In genomic region chr1:105012616-105013015, GRCm38 (mm10) we compare ENCODE assay signal across 29 mouse cellular contexts.
DNase-seq lines count a peak whose midpoint lies in the region; ATAC-seq and TF ChIP-seq lines count a peak whose summit lies in the region.
"Had no signal": no experiment of that assay in that cellular context is flagged by ENCODE, and none has a peak within 500 bp of the region (broad histone marks: within the 10 kb centered on the region; RNA-seq: fewer than 3 reads in every experiment).

No protein-coding gene starts in this region.

- H3K9me3 ChIP-seq in hindbrain, embryonic 14.5 days (ENCODE audit: control insufficient read depth, low read length), result no peaks in the 10 kb centered on the region
- no peaks in the 10 kb centered on the region for H3K9me3 ChIP-seq in hindbrain, embryonic 10.5 days
- H3K9me3 ChIP-seq: embryonic facial prominence, embryonic 12.5 days; heart, embryonic 13.5 days; liver, embryonic 12.5 days; megakaryocyte, embryonic 14.5 days; stomach, embryonic 15.5 days had no signal

- WGBS in cerebellum, adult 2 months, result 48% methylated on average over 2 of the region's 2 CpGs
- WGBS in hindbrain, embryonic 14.5 days, result 4% methylated on average over 2 of the region's 2 CpGs
- WGBS in hindbrain, embryonic 10.5 days, result 9% methylated on average over 2 of the region's 2 CpGs

- no peaks in the 10 kb centered on the region for H3K4me1 ChIP-seq in cerebellum, adult 2 months (ENCODE audit: control insufficient read depth, insufficient read depth, low read length)
- H3K4me1 ChIP-seq in hindbrain, embryonic 14.5 days (replicated peaks; ENCODE audit: control insufficient read depth, insufficient read depth, low read length), result no peaks in the 10 kb centered on the region
- H3K4me1 ChIP-seq in hindbrain, embryonic 10.5 days (replicated peaks), result peaks cover 14% of the 10 kb centered on the region
- H3K4me1 ChIP-seq: embryonic facial prominence, embryonic 12.5 days; heart, embryonic 13.5 days; liver, embryonic 12.5 days; megakaryocyte, embryonic 14.5 days; stomach, embryonic 15.5 days had no signal

- peak; percentile 0 for DNase-seq in cerebellum, adult 9-10 months
- DNase-seq in cerebellum, adult 2 months, result no peak
- DNase-seq in hindbrain, embryonic 14.5 days (ENCODE audit: low spot score), result peak; percentile 23
- no peak for DNase-seq in hindbrain, embryonic 10.5 days (ENCODE audit: low spot score)
- DNase-seq in Muller cell, postnatal 12 days (ENCODE audit: inconsistent ontology term), result peak; percentile 53
- DNase-seq in retina, postnatal 1 day, result peak; percentile 57
- no peak for DNase-seq in urinary bladder, postnatal 36 days (ENCODE audit: low spot score in 2 of 2)
- DNase-seq: adrenal gland, postnatal 10 days; cerebellum, adult 11 months; cerebellum, postnatal 10 days; gastrocnemius, postnatal 10 days; heart, postnatal 10 days; kidney, adult 8-10 months; kidney, postnatal 4 days; layer of hippocampus, postnatal 36 days; left cerebral cortex, postnatal 4 days; liver, postnatal 0 days; lung, postnatal 36 days; right cerebral cortex, postnatal 25 days had no signal

- TF ChIP-seq POLR2A in cerebellum, adult 2 months (IDR thresholded peaks at IDR 0.05; ENCODE audit: borderline replicate concordance, insufficient read depth, low read length), result no peak

- no peak overlapping the region for H3K27ac ChIP-seq in cerebellum, adult 2 months (ENCODE audit: insufficient read depth, low read length)
- no peak overlapping the region for H3K27ac ChIP-seq in hindbrain, embryonic 14.5 days
- no peak overlapping the region for H3K27ac ChIP-seq in hindbrain, embryonic 10.5 days
- H3K27ac ChIP-seq: embryonic facial prominence, embryonic 12.5 days; heart, embryonic 13.5 days; kidney, postnatal 0 days; liver, embryonic 12.5 days; stomach, embryonic 15.5 days had no signal

- no peaks in the 10 kb centered on the region for H3K27me3 ChIP-seq in cerebellum, adult 2 months (ENCODE audit: control insufficient read depth, insufficient read depth, low read length)
- H3K27me3 ChIP-seq in hindbrain, embryonic 14.5 days (ENCODE audit: control insufficient read depth, insufficient read depth, low read length), result no peaks in the 10 kb centered on the region
- H3K27me3 ChIP-seq in hindbrain, embryonic 10.5 days (ENCODE audit: insufficient read depth, poor library complexity, severe bottlenecking), result no peaks in the 10 kb centered on the region
- H3K27me3 ChIP-seq: embryonic facial prominence, embryonic 12.5 days; heart, embryonic 13.5 days; liver, embryonic 12.5 days; megakaryocyte, embryonic 14.5 days; stomach, embryonic 15.5 days had no signal

- H3K9ac ChIP-seq in hindbrain, embryonic 14.5 days, result no peak overlapping the region
- H3K9ac ChIP-seq: embryonic facial prominence, embryonic 12.5 days; heart, embryonic 13.5 days; liver, embryonic 12.5 days; liver, postnatal 0 days; stomach, embryonic 15.5 days had no signal

- TF ChIP-seq CTCF in cerebellum, adult 2 months (IDR thresholded peaks at IDR 0.05; ENCODE audit: borderline replicate concordance, insufficient read depth, low read depth, low read length), result no peak

- H3K4me3 ChIP-seq in cerebellum, adult 2 months (replicated peaks; ENCODE audit: insufficient read depth, low read depth, low read length), result no peak overlapping the region
- H3K4me3 ChIP-seq in hindbrain, embryonic 14.5 days (replicated peaks; ENCODE audit: low read length), result no peak overlapping the region
- H3K4me3 ChIP-seq in hindbrain, embryonic 10.5 days, result no peak overlapping the region
- H3K4me3 ChIP-seq: embryonic facial prominence, embryonic 12.5 days; heart, embryonic 13.5 days; liver, embryonic 12.5 days; megakaryocyte, embryonic 14.5 days; stomach, embryonic 15.5 days had no signal

- H3K36me3 ChIP-seq in hindbrain, embryonic 14.5 days (replicated peaks; ENCODE audit: control insufficient read depth, insufficient read depth), result no peaks in the 10 kb centered on the region
- no peaks in the 10 kb centered on the region for H3K36me3 ChIP-seq in hindbrain, embryonic 10.5 days
- H3K36me3 ChIP-seq: embryonic facial prominence, embryonic 12.5 days; heart, embryonic 13.5 days; liver, embryonic 12.5 days; stomach, embryonic 15.5 days had no signal

- H3K4me2 ChIP-seq in hindbrain, embryonic 14.5 days (replicated peaks), result no peak overlapping the region
- H3K4me2 ChIP-seq: embryonic facial prominence, embryonic 12.5 days; heart, embryonic 13.5 days; liver, embryonic 12.5 days; stomach, embryonic 15.5 days had no signal

- no peak for ATAC-seq in hindbrain, embryonic 14.5 days (ENCODE audit: low FRiP score)
- ATAC-seq: activated CD4-positive, CD25-positive, alpha-beta regulatory T cell, adult 4 months; forebrain, embryonic 16.5 days; intestine, embryonic 16.5 days; liver, embryonic 12.5 days; liver, postnatal 0 days; midbrain, embryonic 16.5 days had no signal

Comparison
In these comparisons a context has a peak if more than half of its experiments do, and no peak if none do; other contexts are left out.
1. DNase-seq: peak in cerebellum, adult 9-10 months (single experiment), hindbrain, embryonic 14.5 days (single experiment), Muller cell, postnatal 12 days (single experiment) and retina, postnatal 1 day (single experiment); none in cerebellum, adult 2 months (0 of 2), hindbrain, embryonic 10.5 days (single experiment) and urinary bladder, postnatal 36 days (0 of 2).